Comparison of ENCODE assay signal across 8 mouse cellular contexts in genomic region chr17:69417724-69418373, GRCm38 (mm10). TPM values are rescaled to one million over a fixed set of nuclear protein-coding genes. Genes with fewer than 3 reads are reported as not detected.
DNase-seq lines count a peak whose midpoint lies in the region; ATAC-seq and TF ChIP-seq lines count a peak whose summit lies in the region.

No protein-coding gene starts in this region.

- peak overlapping the region; percentile 94 for H3K9ac ChIP-seq in lung, embryonic 15.5 days
- peak overlapping the region; percentile 85 for H3K9ac ChIP-seq in embryonic facial prominence, embryonic 11.5 days (replicated peaks; ENCODE audit: low read length)
- H3K9ac ChIP-seq in intestine, postnatal 0 days (ENCODE audit: low read depth, low read length): peak overlapping the region; percentile 88
- peak overlapping the region; percentile 90 for H3K9ac ChIP-seq in neural tube, embryonic 13.5 days

- H3K9me3 ChIP-seq in lung, embryonic 15.5 days: no peaks in the 10 kb centered on the region
- no peaks in the 10 kb centered on the region for H3K9me3 ChIP-seq in embryonic facial prominence, embryonic 11.5 days (replicated peaks; ENCODE audit: control insufficient read depth, low read length)
- no peaks in the 10 kb centered on the region for H3K9me3 ChIP-seq in intestine, postnatal 0 days (ENCODE audit: control insufficient read depth)
- H3K9me3 ChIP-seq in neural tube, embryonic 13.5 days: no peaks in the 10 kb centered on the region

- 2% methylated on average over 26 of the region's 26 CpGs for whole genome bisulfite sequencing in lung, embryonic 15.5 days
- WGBS in embryonic facial prominence, embryonic 11.5 days: 3% methylated on average over 26 of the region's 26 CpGs
- WGBS in intestine, postnatal 0 days: 3% methylated on average over 26 of the region's 26 CpGs
- 3% methylated on average over 26 of the region's 26 CpGs for WGBS in neural tube, embryonic 13.5 days

- TF ChIP-seq CTCF in intestine, postnatal 0 days (IDR thresholded peaks at IDR 0.05; ENCODE audit: low read depth): no peak

- peaks cover 10% of the 10 kb centered on the region for H3K4me1 ChIP-seq in lung, embryonic 15.5 days
- no peaks in the 10 kb centered on the region for H3K4me1 ChIP-seq in embryonic facial prominence, embryonic 11.5 days (ENCODE audit: control insufficient read depth, insufficient read depth, low read length)
- H3K4me1 ChIP-seq in intestine, postnatal 0 days (replicated peaks; ENCODE audit: control insufficient read depth, insufficient read depth, low read length): no peaks in the 10 kb centered on the region
- H3K4me1 ChIP-seq in neural tube, embryonic 13.5 days (replicated peaks): peaks cover 23% of the 10 kb centered on the region

- peak overlapping the region; percentile 85 for H3K4me3 ChIP-seq in lung, embryonic 15.5 days
- peak overlapping the region; percentile 60 for H3K4me3 ChIP-seq in embryonic facial prominence, embryonic 11.5 days (ENCODE audit: low read depth, low read length)
- H3K4me3 ChIP-seq in intestine, postnatal 0 days (ENCODE audit: low read depth, low read length): peak overlapping the region; percentile 94
- peak overlapping the region; percentile 80 for H3K4me3 ChIP-seq in neural tube, embryonic 13.5 days

- peak overlapping the region; percentile 98 for H3K27ac ChIP-seq in lung, embryonic 15.5 days
- H3K27ac ChIP-seq in embryonic facial prominence, embryonic 11.5 days (replicated peaks; ENCODE audit: low read depth, low read length): peak overlapping the region; percentile 77; the same call in 1 of the 2 replicates
- H3K27ac ChIP-seq in intestine, postnatal 0 days (ENCODE audit: low read depth, low read length): peak overlapping the region; percentile 98
- peak overlapping the region; percentile 97 for H3K27ac ChIP-seq in neural tube, embryonic 13.5 days (replicated peaks)

- ATAC-seq in lung, embryonic 15.5 days (ENCODE audit: borderline replicate concordance, extremely low read depth, low FRiP score, low TSS enrichment): peak; percentile 37; the same call in 1 of the 2 replicates
- ATAC-seq in embryonic facial prominence, embryonic 11.5 days (replicated peaks; ENCODE audit: insufficient number of reproducible peaks, low FRiP score, low TSS enrichment, low read depth): peak; percentile 26; the same call in 1 of the 2 replicates
- ATAC-seq in intestine, postnatal 0 days: peak; percentile 58
- ATAC-seq in neural tube, embryonic 13.5 days (ENCODE audit: low read depth): peak; percentile 71; the same call in 1 of the 2 replicates

- H3K27me3 ChIP-seq in lung, embryonic 15.5 days: no peaks in the 10 kb centered on the region
- H3K27me3 ChIP-seq in embryonic facial prominence, embryonic 11.5 days (ENCODE audit: control insufficient read depth, insufficient read depth, low read length): no peaks in the 10 kb centered on the region
- H3K27me3 ChIP-seq in intestine, postnatal 0 days (replicated peaks; ENCODE audit: control insufficient read depth, insufficient read depth, low read length): no peaks in the 10 kb centered on the region
- no peaks in the 10 kb centered on the region for H3K27me3 ChIP-seq in neural tube, embryonic 13.5 days

- DNase-seq in lung, postnatal 25 days (ENCODE audit: low spot score): no peak
- no peak for DNase-seq in embryonic facial prominence, embryonic 11.5 days (ENCODE audit: low spot score)
- no peak for DNase-seq in left cerebral cortex, adult 8-10 months (ENCODE audit: low spot score in 2 of 2)
- no peak for DNase-seq in layer of hippocampus, adult 11-12 months (ENCODE audit: low spot score)
- no peak for DNase-seq in cerebellum, adult 11-12 months

- peak overlapping the region; percentile 69 for H3K4me2 ChIP-seq in lung, embryonic 15.5 days
- peak overlapping the region; percentile 69 for H3K4me2 ChIP-seq in embryonic facial prominence, embryonic 11.5 days (ENCODE audit: low read depth, low read length)
- peak overlapping the region; percentile 76 for H3K4me2 ChIP-seq in intestine, postnatal 0 days (replicated peaks; ENCODE audit: low read depth)
- H3K4me2 ChIP-seq in neural tube, embryonic 13.5 days: peak overlapping the region; percentile 68

- H3K36me3 ChIP-seq in lung, embryonic 15.5 days: no peaks in the 10 kb centered on the region
- H3K36me3 ChIP-seq in embryonic facial prominence, embryonic 11.5 days (replicated peaks; ENCODE audit: control insufficient read depth, insufficient read depth, low read depth, low read length): no peaks in the 10 kb centered on the region
- H3K36me3 ChIP-seq in intestine, postnatal 0 days (ENCODE audit: control insufficient read depth, insufficient read depth): no peaks in the 10 kb centered on the region
- H3K36me3 ChIP-seq in neural tube, embryonic 13.5 days: no peaks in the 10 kb centered on the region

RNA-seq across cellular contexts. Expression of gene Akain1, which starts 21.3 kb away (rescaled TPM):
- polyA plus RNA-seq in lung, embryonic 15.5 days (2015; fragmentation: Nextera tagmentation; extraction: Ambion mirVana): not detected in 2 replicates
- polyA plus RNA-seq in embryonic facial prominence, embryonic 11.5 days (2014; fragmentation: Nextera tagmentation; extraction: Ambion mirVana): 0.15 and 0.17 TPM in 2 replicates
- polyA plus RNA-seq in intestine, postnatal 0 days (2015; fragmentation: Nextera tagmentation; extraction: Ambion mirVana): not detected in 2 replicates
- 2.4 and 2.5 TPM in 2 replicates for polyA plus RNA-seq in neural tube, embryonic 13.5 days (2015; fragmentation: Nextera tagmentation; extraction: Ambion mirVana)
- total RNA-seq in left cerebral cortex, adult 8-10 months (2022): 1 to 10 TPM; 5.4 to 8.5 (median 6.4) TPM

RNA-seq across cellular contexts. Expression of gene Zbtb14, which starts 35.0 kb away (rescaled TPM):
- 25.2 and 25.4 TPM in 2 replicates for polyA plus RNA-seq in lung, embryonic 15.5 days (2015; fragmentation: Nextera tagmentation; extraction: Ambion mirVana)
- 29.7 and 34.5 TPM in 2 replicates for polyA plus RNA-seq in embryonic facial prominence, embryonic 11.5 days (2014; fragmentation: Nextera tagmentation; extraction: Ambion mirVana)
- 6.3 and 6.8 TPM in 2 replicates for polyA plus RNA-seq in intestine, postnatal 0 days (2015; fragmentation: Nextera tagmentation; extraction: Ambion mirVana)
- 29.0 and 31.1 TPM in 2 replicates for polyA plus RNA-seq in neural tube, embryonic 13.5 days (2015; fragmentation: Nextera tagmentation; extraction: Ambion mirVana)
- total RNA-seq in left cerebral cortex, adult 8-10 months (2022): 10 to 100 TPM; 23.9 to 26.8 (median 25.3) TPM
